16 mouse cellular contexts compared by ENCODE assay signal in the genomic region with DNA sequence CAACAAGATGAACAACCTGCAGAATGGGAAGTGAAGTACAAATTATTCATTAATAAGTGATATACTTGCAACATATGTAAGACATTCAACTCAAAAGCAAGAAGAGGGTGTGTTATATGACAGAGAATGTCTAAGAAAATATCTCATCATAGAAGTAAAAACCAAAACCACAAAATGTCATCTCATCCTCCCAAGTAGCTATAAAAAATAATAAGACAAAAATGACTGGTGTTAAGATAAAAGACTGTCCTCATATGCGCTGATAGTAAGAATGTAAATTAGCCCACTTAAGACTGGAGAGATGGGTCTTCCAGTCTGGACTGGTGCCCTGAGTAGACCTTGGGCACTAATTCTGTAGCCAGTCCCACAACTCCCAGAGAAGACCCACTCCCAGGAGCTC.
"Had no signal": no experiment of that assay in that cellular context is flagged by ENCODE, and none has a peak within 500 bp of the region (broad histone marks: within the 10 kb centered on the region; RNA-seq: fewer than 3 reads in every experiment).

No protein-coding gene starts in this region.

- H3K4me1 ChIP-seq: neural tube, embryonic 12.5 days; neural tube, embryonic 13.5 days; neural tube, embryonic 15.5 days; stomach, embryonic 15.5 days had no signal

- H3K4me3 ChIP-seq: neural tube, embryonic 12.5 days; neural tube, embryonic 13.5 days; neural tube, embryonic 15.5 days; stomach, embryonic 15.5 days had no signal

- H3K36me3 ChIP-seq: neural tube, embryonic 12.5 days; neural tube, embryonic 13.5 days; neural tube, embryonic 15.5 days; stomach, embryonic 15.5 days had no signal

- DNase-seq: retina, postnatal 1 day; right cerebral cortex, postnatal 14 days; right cerebral cortex, postnatal 25 days; right cerebral cortex, postnatal 4 days; spleen, adult 18-20 months; thymus, adult 18-20 months; thymus, adult 2 months; thymus, postnatal 14 days; thymus, postnatal 25 days; thymus, postnatal 36 days; thymus, postnatal 4 days had no signal

- H3K9me3 ChIP-seq: neural tube, embryonic 12.5 days; neural tube, embryonic 13.5 days; neural tube, embryonic 15.5 days; stomach, embryonic 15.5 days had no signal

- H3K27ac ChIP-seq: neural tube, embryonic 12.5 days; neural tube, embryonic 13.5 days; neural tube, embryonic 15.5 days; stomach, embryonic 15.5 days; stomach, postnatal 0 days had no signal

- H3K9ac ChIP-seq: neural tube, embryonic 12.5 days; neural tube, embryonic 13.5 days; neural tube, embryonic 15.5 days; stomach, embryonic 15.5 days had no signal

- H3K27me3 ChIP-seq: neural tube, embryonic 12.5 days; neural tube, embryonic 13.5 days; neural tube, embryonic 15.5 days; stomach, embryonic 15.5 days had no signal
